Mouse (Mus musculus) frontal cortex, postnatal 25 days (tissue): Measurements from ENCODE around the gene Cttnbp2nl.

ENCODE experiments used
- DNase-seq, 2 experiments: peaks; one replicate each; pipeline ENCODE4 v3.0.0; 2022; ENCODE audit warnings: low spot score in 2 of 2

The Cttnbp2nl gene

GRCm38 (mm10) chr3:105058627-105059513 is 5.9 kb upstream of the Cttnbp2nl start:
- peak; percentile 74 to 88 for DNase-seq

- no peak for DNase-seq
These were observed 2.7 kb upstream of the Cttnbp2nl start for GRCm38 (mm10) chr3:105055666-105056065.

- DNase-seq: no peak
These were observed 2.0 kb upstream of the Cttnbp2nl start for GRCm38 (mm10) chr3:105054952-105055351.

GRCm38 (mm10) chr3:105053698-105054001 is 704 bp upstream of the Cttnbp2nl start:
- DNase-seq: no peak

GRCm38 (mm10) chr3:105052171-105052936 is 592 bp downstream of the Cttnbp2nl start:
- DNase-seq: no peak

- DNase-seq: no peak
These were observed 1.8 kb downstream of the Cttnbp2nl start for GRCm38 (mm10) chr3:105051103-105051502.

GRCm38 (mm10) chr3:105049848-105050247 is 3.1 kb downstream of the Cttnbp2nl start:
- no peak for DNase-seq

- DNase-seq: no peak
These were observed 5.3 kb downstream of the Cttnbp2nl start for GRCm38 (mm10) chr3:105047616-105048015.

- DNase-seq: no peak
These were observed 6.1 kb downstream of the Cttnbp2nl start for GRCm38 (mm10) chr3:105046870-105047269.

GRCm38 (mm10) chr3:105043746-105044145 is 9.2 kb downstream of the Cttnbp2nl start:
- DNase-seq: no peak

GRCm38 (mm10) chr3:105040983-105041625 is 11.8 kb downstream of the Cttnbp2nl start:
- no peak for DNase-seq

GRCm38 (mm10) chr3:105040002-105040401 is 12.9 kb downstream of the Cttnbp2nl start:
- DNase-seq: no peak

- no peak for DNase-seq
These were observed 15.6 kb downstream of the Cttnbp2nl start for GRCm38 (mm10) chr3:105037240-105037770.

- no peak for DNase-seq
These were observed 16.6 kb downstream of the Cttnbp2nl start for GRCm38 (mm10) chr3:105036281-105036847.

- no peak for DNase-seq
These were observed 29.5 kb downstream of the Cttnbp2nl start for GRCm38 (mm10) chr3:105023371-105024005.

GRCm38 (mm10) chr3:105019826-105020692 is 32.9 kb downstream of the Cttnbp2nl start:
- no peak for DNase-seq

- DNase-seq: no peak
These were observed 34.2 kb downstream of the Cttnbp2nl start for GRCm38 (mm10) chr3:105018783-105019105.

- DNase-seq: no peak
These were observed 34.7 kb downstream of the Cttnbp2nl start for GRCm38 (mm10) chr3:105018085-105018782.

- no peak for DNase-seq
These were observed 35.6 kb downstream of the Cttnbp2nl start for GRCm38 (mm10) chr3:105017314-105017713.

- DNase-seq: no peak
These were observed 36.7 kb downstream of the Cttnbp2nl start for GRCm38 (mm10) chr3:105016204-105016603.
